Mouse (Mus musculus): ENCODE results near the gene Chst4. TPM values are rescaled to one million over a fixed set of nuclear protein-coding genes. Genes with fewer than 3 reads are reported as not detected.
A peak's percentile ranks its signal among the peaks of the same experiment; 100 is the strongest.
"Not testable (repeated sequence)": the region's sequence is repeated elsewhere in the genome, so short reads cannot be mapped to it uniquely, and the experiment has no call there.

The Chst4 gene
- 0.86 and 2.1 TPM in 2 replicates for polyA plus RNA-seq (2012; rRNA removed)

DNA sequence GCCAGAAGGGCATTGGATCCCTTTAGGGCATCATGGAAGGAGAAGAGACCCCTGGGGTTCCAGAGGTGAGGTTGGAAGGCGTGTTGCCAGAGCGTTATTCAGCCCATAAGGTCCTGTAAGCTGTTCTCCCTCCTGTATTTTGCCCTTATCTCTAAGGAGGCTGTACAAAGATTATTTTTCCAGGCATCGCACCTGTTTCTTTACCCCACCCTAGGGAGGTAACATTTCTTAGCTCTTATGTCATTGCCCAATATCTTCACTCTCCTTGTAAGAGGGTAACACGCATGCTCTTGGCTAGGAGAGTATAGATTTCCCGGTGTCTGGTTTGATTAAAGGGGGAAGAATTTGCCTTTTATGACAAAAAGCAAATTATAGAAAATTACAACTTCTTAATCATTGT lies at the start of gene Chst4:
TSS of gene Chst4 (minus strand) at position 82 of the 400 bp plus-strand sequence.
- no peak for DNase-seq (ENCODE audit: low spot score)

DNA sequence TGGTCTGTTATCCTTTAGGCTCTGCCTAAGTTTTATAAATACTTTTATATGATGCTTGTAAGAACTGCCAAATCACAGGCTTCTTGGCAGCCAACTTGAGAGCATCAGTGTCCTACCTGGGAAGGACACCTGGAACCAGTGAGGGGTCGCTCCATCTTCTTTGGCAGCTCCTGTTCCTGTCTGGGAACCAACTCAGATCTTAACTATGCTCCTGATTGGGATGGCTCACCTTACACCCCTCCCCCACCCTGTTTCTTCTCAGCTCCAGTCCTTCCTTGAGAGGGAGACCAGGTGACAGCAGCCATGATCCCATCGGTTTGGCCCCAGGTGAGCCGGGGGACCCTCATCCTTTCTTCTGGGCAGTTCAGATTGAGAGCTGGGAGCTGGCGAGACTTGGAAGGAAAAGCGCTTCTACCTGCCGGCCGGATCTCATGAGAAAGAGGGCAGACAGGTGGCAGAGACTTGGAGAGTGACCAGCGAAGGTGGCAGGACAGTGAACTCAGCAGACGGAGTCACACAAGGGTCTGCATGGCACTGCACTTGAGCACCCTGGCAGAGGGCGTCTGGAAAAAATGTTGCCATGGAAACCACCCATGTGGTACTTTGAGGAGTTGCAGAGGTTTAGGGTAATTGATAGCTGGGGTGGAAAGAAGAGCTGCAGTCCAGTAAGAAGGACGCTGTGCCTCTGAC lies 43.0 kb upstream of the Chst4 start:
- DNase-seq (ENCODE audit: low spot score): no peak

DNA sequence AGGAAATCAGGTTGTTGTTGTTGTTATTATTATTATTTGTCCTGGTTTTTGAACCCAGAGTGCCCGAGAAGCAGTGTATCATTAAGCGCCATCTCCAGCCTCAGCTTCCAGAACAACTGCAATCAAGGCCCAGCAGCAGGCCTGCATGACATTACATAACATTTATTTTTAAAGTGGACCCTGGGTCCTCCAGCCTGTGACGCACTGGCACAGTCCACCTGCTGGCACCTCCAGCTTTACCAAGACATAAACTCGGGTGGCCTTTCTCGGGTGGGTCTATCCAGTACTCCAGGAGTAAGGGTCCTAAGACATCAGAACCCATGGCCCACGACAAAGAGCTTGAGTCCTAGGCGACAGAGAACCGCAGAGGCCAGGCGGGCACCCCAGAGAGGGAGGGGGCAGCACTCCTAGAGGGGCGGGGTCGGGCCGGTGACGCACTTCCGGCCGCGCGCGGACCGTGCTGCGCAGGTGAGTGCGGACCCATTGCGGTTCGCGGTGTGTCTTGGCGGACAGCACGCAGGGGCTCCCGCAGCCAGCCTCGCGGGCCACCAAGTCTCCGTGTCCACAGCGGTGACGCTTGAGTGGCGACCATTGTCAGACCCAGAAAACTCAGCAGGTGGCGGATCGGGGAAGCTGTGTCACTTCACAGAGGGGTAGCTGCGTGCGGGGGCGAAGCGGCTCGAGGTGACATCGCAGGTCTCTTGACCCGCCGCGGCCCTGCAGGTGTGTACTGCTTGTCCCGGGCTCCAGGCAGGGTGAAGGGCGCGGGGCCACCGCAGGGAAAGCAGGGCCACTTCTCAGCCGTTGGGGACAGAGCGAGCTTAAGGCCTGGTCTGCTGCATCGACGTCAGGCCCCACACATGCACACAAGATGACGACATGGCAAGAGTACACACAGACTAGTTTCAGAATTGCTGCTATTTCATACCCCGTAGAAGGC lies 40.0 kb upstream of the Chst4 start, which contains the start of gene Zfp612:
TSS of gene Zfp612 (plus strand) at position 465 of the 940 bp plus-strand sequence.
- DNase-seq (ENCODE audit: low spot score): peak; percentile 65

DNA sequence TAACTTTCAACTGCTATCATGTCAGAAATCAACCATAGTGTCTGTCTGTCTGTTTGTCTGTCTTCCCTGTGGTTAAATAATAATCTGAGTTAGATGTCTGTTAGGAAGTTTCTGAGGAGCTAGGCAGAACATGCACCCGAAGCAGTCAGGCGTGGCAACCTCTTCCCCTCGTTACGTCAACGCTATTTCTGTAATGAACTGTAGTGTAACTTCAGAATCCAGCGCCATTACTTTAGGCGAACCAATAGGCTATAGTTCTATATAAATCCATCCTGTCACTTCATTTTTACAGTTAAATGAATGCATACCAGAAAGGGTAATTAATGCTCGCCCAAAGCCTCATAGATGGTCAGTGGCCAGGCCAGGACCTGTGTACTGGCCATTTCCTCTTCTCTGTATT lies 35.0 kb upstream of the Chst4 start:
- DNase-seq (ENCODE audit: low spot score): no peak

DNA sequence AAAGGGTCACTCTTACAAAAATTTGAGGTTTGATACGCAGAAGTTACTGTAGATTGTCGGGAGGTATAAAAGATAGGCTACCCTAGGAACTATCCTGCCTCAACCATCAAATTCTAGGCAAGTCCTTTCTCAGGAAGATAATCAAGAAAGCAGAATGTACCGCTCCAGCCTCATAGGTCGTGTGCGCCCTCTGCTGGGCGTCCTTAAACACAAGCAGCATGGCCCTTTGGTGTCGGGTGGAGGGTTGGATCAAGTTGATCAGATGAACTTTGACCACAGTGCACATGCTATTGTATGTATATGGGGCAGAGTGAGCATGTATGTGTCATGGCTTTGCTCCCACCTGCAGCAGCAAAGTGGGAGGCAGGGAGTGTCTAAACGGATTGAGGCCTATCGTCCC lies 32.1 kb upstream of the Chst4 start:
- DNase-seq (ENCODE audit: low spot score): peak; percentile 34

DNA sequence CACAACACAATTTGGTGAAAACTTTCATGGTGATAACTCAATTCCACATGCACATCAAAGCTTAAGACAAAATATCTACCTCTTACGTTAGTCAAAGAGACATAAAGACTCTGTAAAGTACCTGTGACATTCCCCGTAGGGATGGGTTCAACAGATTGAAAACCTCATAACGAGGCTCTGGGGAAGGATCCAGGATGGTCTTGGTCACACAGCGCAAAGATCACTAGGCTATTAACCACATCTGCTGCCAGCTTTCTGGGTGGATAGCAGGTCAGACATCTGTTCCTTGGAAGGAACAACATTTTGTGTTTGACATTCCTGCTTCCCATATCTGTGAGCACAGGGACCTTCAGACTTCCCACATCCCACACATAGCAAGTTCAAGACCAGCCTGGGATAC lies 30.2 kb upstream of the Chst4 start:
- DNase-seq (ENCODE audit: low spot score): no peak

DNA sequence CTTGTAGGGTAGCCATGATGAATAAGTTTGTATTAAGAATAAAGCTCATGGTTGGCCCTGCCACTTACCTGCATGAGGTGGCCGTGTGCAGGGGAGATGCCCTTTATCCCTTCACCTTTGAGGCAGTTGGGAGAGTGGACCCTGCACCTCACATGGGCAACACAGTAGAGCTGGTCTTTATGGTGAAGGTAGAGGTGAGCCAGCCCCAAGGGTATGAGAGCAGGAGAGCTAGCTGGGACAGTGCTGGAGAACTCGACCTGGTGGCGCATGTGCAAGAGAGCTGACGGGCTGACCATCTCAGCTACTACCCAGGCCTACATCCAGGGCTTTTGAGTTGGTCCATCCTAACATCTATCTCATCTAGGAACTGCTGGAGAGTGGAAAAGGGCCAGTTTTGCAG lies 26.1 kb upstream of the Chst4 start:
- DNase-seq (ENCODE audit: low spot score): no peak

DNA sequence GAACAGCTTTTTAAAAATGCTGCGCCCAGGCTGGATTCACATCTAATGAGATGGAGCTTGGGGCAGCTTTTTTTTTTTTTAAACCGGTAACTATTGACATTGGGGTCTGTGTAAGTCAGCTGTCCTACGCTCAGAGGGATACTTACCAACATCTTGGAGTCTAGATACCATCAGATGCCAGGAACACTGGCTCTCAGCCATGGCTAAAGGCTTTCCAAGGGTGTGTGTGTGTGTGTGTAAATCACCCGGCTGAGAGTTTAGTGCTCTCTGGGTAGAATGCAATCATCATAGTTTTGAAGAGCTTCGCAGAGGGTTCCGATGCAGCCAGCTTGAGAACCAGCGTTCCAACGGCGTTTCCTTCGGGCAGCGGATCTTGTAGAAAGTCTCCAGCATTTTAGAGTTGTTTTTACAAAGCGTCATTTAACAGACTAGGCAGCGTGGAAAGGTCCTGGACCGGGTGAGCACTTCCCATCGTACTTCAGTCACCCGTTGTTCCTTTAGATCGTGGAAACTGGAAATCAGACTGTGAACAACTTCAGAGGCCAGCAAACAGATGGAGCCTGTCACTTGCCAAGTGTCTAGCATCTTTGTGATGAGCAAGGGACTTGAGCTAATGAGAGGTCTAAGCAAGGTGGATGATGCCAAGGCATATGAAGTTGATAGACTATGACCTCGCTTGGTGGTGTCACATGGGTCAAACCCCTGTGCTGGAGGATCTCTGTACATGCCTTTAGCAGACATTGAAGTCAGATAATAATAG lies 25.2 kb upstream of the Chst4 start:
- DNase-seq (ENCODE audit: low spot score): no peak

DNA sequence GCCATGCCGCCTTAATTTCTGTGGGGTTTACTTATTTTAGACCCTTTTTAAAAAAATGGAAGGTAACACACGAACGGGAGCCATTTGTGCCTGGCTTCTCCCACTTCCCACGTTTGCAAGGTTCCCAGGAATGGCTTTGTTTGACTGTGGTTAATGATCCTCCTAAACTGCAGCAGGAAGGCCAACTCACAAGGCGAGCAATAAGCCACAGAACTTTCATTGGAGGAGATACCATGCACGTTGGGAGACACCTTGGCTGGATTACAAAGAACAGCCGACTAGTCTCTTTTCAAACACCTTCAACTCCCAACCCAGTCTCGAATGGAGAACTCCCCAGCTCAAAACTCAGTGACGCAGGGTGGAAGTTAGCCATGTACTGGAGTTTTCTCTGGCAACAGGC lies 24.6 kb upstream of the Chst4 start:
- DNase-seq (ENCODE audit: low spot score): no peak

DNA sequence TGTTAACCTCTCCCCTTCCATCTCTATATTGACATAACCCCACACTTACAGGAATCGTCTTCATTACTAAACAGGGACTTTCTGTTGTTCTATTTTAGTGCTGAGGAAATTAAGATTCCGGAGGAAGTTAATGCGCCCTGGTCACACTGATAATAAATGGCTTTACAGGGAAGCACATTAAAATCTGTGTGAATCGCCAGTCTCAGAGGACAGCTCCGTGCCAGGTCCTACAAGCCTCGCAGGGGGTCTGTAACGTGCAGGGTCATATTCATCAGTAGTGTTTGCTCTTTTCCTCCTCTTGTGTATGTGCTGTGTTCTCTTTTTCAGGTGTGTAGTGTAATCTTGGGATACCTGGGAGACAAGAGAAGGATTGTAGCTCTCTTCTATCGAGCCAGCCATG lies 18.7 kb upstream of the Chst4 start:
- DNase-seq (ENCODE audit: low spot score): no peak

DNA sequence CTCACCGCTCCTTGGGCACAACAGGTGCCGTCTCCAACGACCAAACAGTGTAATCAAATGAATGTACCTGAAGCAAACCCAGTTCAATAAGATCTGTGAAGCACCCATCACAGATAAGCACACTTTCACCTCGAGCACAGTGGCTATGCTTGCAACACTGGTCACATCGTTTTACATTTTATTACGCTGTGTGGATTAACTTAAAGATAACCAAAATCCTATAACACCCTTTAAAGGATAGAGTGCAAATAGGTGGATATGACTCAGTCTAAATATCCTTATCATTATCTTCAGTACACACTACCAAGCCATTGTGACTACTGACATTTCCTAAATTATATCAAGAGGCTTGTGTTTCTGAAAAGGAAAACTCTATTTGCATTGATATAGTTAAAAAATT lies 11.7 kb upstream of the Chst4 start:
- no peak for DNase-seq (ENCODE audit: low spot score)

DNA sequence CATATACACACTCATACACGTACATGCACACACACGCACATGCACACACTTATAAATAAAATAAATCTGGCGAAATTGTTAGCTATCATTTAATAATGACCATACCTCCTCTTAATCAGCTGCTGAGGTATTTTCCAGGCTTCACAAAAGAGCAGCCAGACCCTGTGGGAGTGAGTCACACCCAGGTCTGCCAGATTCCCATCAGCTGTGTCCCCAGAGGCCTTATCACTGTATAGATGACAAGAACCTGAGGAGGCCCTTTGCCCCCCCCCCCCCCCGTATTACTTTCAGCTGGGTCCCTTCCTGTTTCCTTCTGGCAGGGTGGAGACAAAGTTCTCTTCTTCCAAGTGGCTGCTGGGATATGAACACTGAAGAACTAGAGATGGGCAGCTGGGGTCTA lies 969 bp upstream of the Chst4 start:
- DNase-seq (ENCODE audit: low spot score): no peak

DNA sequence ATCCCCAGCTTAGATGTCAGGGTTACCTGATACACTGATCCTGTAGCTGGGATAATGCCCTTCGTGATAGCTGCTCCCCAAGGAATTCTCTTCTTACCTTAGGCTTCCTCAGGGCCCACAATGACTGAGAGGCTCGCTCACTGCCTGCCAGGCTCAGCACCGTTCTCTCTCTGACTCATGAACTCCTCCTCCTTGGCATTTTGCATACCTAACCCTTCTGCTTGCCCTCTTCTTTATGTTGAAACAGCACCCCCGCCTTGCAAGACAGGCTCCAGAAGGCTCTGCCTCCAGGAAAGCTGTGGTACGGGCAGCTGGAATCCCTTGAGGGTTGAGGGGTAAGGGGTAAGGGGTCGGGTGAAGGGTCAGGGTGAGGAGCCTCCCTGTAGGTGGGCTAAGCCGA lies 324 bp downstream of the Chst4 start:
- DNase-seq (ENCODE audit: low spot score): no peak

DNA sequence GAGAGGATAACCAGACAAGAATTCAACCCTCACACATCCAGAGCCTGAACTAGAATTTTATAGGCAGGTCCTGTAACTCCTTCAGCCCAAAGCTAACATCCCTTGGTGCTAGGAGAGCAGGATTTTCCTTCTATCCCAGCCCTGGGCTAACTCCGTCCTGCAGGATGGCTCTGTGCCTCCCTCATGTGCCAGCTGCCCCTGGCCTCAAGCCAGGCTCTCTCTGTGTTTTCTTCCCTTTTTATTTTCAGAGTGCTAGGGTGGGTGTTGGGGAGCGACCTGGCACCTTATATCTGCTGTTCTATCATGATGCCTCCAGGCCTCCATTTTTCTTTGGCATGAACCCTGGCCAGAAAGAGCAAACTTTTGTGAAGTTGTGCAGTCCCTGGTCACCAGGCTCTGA lies 3.4 kb downstream of the Chst4 start:
- no peak for DNase-seq (ENCODE audit: low spot score)

DNA sequence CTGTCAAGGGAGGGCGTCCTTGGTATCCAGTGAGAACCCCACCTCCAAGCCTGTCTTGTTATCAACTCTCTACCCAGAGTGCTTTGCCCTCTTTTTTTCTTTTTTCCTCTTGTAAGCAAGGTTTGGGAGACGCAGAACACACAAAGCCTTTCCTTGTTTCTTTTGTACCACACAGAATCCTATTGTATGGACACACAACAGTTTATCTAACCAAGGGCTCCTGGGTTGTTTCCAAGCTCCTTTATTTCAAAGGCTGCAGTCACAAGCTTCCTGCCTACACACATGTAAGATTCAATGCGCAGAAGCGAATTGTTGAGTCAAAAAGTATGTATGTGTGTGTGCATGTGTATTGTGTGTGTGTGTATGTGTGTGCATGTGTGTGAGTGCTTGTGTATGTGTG lies 5.2 kb downstream of the Chst4 start:
- no peak for DNase-seq (ENCODE audit: low spot score)

DNA sequence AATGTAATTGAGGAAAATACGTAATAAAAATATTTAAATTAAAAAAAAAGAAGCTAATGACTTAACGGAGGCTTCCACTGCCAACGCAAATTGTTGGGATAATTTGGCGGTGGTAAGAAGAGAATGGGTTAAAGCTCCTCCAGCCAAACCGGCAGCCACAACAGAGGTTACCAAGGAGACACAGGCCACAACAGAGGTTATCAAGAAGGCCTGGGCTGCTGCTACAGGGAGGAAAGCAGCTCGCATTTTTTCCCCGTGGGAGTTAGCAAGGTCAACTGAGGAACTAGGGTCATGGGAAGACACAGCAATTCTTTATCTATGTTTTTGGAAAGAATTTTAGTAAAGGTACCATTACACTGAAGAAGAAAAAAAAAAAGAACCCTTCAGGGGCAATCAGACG lies 5.8 kb downstream of the Chst4 start:
- DNase-seq (ENCODE audit: low spot score): not testable (repeated sequence)

DNA sequence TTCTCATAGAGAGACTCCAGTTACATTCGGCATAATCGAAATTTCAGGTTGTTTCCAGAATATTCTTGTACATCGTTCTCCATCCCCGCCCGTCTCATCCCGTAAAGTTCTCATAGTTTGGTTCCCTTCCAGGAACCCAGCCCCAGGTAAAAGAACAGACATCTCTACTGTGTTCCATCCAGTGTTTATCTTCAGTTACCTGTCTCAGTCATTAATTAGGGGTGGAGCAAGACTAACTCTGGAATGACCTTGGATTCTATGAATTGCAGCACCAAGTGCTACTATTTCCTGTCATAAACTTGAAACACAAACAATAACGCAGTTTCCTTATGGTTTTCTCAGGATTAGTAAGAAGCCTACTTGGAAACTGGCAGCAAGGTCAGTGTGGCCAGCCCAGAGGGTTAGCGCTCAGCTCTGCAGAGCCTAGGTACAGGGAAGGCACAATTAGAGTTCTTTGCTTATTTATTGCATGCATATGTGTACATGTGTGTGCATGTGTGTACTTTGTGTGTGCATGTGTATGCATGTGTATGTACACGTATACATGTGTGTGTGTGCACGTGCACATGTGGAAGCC lies 16.7 kb downstream of the Chst4 start:
- no peak for DNase-seq (ENCODE audit: low spot score)

DNA sequence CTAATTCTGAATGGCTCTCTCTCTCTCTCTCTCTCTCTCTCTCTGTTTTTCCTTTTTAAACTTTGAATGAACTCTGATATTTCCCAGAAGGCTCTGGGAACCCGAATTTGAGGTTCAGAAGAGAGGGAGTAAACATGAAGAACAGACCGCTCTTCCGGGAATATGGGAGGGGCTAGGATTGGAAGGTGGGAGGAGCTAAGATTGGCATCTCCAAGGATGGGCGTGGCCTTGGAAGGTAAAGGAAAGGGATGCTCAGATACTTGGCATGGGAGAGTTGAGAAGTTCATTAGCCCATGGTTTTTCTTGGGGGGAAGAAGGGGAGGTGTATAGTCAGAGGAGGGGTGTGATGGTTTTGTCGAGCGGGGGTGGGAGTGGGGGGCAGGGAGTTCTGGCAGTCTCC lies 17.5 kb downstream of the Chst4 start:
- no peak for DNase-seq (ENCODE audit: low spot score)

DNA sequence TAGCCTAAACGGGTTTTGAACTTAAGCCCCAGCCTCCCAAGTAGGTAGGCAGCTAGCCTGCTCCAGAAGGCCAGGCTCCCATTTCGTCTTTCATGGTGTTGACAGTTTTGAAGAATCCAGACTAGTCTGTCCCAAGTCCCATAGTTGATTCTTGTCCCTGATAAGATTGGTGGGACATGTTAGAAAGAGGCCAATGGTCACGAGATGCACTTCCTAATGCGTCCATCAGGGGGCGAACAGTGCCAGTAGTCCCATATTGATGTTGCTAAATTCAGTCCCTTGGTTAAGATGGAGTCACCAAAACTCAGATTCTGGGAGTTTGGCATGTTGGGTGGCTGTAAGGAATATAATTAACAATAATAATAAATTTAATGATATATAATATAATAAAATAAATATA lies 28.7 kb downstream of the Chst4 start:
- DNase-seq (ENCODE audit: low spot score): no peak

DNA sequence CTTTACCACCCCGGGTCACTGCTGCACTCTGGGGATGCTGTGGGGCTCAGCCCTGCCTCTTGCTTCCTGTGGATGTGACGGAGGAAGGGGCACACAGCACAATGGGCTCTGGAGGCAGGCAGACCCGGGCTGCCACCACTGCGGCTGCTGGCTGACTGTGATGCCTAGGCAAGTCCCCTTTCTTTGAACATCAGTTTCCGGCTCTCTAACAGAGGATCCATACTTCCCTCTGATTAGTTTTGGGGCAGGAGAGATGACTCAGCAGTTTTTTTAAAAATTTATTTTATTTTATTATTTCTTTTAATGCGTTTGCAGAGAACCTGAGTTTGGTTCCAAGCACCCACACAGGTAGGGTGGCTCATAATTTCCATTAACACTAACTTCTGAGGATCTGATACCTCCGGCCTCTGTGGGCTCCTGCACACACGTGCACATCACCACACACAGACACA lies 30.5 kb downstream of the Chst4 start:
- no peak for DNase-seq (ENCODE audit: low spot score)

DNA sequence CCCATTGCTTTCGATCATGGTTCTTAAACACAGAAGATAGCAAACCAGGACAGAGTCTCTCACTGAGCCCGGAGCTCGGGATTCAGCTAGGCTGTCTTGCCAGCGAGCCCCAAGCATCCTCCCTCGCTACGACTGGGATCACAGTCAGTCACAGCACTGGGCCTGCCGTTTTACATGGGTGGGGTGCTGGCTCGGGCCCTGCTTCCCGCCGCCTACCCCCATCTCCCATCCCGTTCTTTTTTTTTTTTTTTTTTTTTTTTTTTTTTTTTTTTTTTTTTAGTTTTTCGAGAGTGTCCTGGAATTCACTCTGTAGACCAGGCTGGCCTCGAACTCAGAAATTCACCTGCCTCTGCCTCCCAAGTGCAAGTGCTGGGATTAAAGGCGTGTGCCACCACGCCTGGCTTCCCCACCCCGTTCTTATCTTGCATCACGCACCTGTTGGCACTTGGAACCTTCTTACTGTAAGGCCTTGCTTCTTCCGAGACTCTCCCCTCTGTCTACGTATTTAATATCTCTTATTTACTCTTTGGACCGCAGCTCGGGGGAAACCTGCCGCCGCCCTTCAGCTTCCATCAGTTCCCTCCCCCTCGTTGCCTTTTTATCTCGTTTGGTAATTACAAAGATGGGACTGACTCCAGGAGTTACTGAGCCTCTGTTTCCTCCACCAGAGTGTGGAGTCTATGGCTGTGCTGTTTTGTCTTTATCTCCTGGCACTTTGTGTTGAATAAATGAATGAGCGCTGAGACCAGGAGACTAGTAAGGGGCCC lies 31.1 kb downstream of the Chst4 start:
- no peak for DNase-seq (ENCODE audit: low spot score)
